Mouse (Mus musculus) ES-E14 (cell line): Measurements from ENCODE around the gene Sycn.

Source experiments
- CHD2 ChIP-seq: IDR thresholded peaks from 2 replicates; pipeline ENCODE4 v1.6.1; 2014; ENCODE audit warnings: mild to moderate bottlenecking, low read depth, low read length, inconsistent platforms
- HCFC1 ChIP-seq: IDR thresholded peaks from 2 replicates; pipeline ENCODE4 v1.6.1; 2012; ENCODE audit warnings: low read length, inconsistent platforms, borderline replicate concordance; ENCODE audit not compliant: insufficient read depth
- MAFK ChIP-seq: IDR thresholded peaks from 2 replicates; pipeline ENCODE4 v1.6.1; 2014; ENCODE audit warnings: mild to moderate bottlenecking, low read depth, low read length, inconsistent platforms; ENCODE audit not compliant: insufficient read depth
- ZC3H11A ChIP-seq: IDR thresholded peaks from 2 replicates; pipeline ENCODE4 v1.6.1; 2012; ENCODE audit warnings: low read depth, mild to moderate bottlenecking, inconsistent platforms, low read length, borderline replicate concordance
- ZNF384 ChIP-seq: IDR thresholded peaks from 2 replicates; pipeline ENCODE4 v1.6.1; 2012; ENCODE audit warnings: low read depth, low read length, inconsistent platforms

DNA sequence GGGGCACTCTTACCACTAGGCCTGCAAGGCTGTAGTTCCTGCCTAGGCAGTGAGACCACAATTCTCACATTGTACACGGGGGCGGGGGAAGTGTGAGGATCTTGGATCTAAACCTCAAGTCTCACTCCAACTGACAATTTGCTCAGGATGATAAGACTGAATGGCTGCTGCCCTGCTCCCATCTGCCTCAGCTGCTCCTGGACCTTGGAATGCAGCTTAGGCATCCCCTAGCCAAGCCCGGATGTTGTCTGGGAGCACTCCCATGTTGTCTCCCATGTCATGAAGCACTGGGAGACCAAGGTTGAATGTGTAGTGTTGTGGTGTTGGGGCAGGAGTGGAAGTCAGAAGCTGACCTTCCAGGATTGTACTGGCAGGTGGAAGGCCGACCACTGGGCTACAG, 26.9 kb downstream of the Sycn start:
- TF ChIP-seq ZC3H11A = no peak
- TF ChIP-seq CHD2 = no peak
- no peak for TF ChIP-seq HCFC1
- TF ChIP-seq ZNF384 = no peak
- no peak for TF ChIP-seq MAFK
